Mouse (Mus musculus): ENCODE results near the gene Ccl6. TPM values are rescaled to one million over a fixed set of nuclear protein-coding genes. Genes with fewer than 3 reads are reported as not detected.

Ccl6 gene
- total and polyA plus RNA-seq, 2 experiments from 2014 or later = 5.1 TPM; not detected in 1

DNA sequence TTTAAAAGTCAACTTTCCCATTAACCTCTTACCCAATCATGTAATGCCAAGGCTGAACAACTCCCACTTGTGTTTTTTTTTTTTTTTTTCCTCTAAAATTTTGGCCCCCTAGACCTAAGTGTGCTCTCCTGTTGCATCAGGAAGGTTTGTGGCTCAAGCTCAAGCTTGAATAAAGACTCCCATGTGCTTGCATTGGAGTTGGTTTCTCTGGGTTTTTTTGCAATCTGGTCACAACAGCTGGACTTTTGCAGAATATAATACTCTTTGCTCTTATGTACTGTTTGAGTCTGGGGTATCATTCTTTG is 9.5 kb downstream of the Ccl6 start:
- Histone ChIP-seq H3K4me1 (ENCODE audit: control insufficient read depth, insufficient read depth) (no peaks in the 10 kb centered on the region), H3K27me3 (ENCODE audit: control insufficient read depth, insufficient read depth, low read length) (no peaks in the 10 kb centered on the region), H3K4me3 (ENCODE audit: low read depth, low read length) (no peak overlapping the region), H3K27ac (ENCODE audit: low read depth) (no peak overlapping the region), H3K36me3 (replicated peaks; ENCODE audit: control insufficient read depth, insufficient read depth, low read length) (no peaks in the 10 kb centered on the region), H3K4me2 (ENCODE audit: low read depth, low read length) (no peak overlapping the region), H3K9me3 (replicated peaks; ENCODE audit: control insufficient read depth, low read length) (no peaks in the 10 kb centered on the region), H3K9ac (replicated peaks; ENCODE audit: low read depth, low read length) (no peak overlapping the region)
- ATAC-seq (ENCODE audit: insufficient read depth, low read depth) (peak; percentile 17; the same call in 1 of the 2 replicates), DNase-seq (ENCODE audit: low spot score) (no peak)
- TF ChIP-seq EP300 (IDR thresholded peaks at IDR 0.05; ENCODE audit: low read depth) (no peak), CTCF (IDR thresholded peaks at IDR 0.05; ENCODE audit: low read depth) (no peak)

DNA sequence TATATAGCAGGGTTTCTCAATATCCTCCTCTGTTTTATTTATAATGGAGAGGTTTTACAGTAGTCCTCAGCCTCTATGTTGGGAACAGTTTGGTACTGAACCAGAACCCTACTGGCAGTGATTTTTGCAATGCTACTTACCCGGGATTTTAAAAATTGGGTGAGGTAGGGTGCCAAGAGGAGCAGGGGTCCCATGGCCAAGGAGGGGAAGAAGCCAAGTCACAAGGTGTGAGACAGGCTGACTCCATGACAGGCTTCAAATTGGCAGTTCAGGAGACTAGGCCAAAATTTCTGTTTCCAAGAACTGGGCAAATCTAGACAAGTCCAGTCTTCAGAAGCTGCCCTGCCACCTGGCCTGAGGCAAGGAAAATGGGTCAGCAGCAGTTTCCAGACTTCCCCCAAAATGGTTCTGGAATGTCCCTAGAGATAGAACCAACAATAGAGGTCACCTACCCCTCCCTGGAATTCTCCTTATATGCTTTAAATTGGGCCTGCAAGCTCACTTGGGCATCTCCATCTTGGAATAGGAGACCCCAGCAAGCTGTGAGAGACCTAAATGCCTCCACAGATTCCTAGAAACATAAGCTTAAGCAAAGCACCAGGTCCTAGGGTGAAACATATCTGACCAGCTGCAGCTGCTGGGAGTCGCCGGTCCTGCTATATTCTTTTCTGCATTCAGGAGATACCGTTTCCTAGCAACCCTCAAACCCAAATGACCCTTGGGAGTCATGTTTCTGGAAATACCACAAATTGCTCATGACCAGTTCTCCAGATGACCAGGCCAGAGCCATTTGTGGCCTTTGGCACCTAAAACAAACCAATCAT is 10.0 kb downstream of the Ccl6 start:
- Histone ChIP-seq H3K4me1 (ENCODE audit: control insufficient read depth, insufficient read depth) (no peaks in the 10 kb centered on the region), H3K9me3 (replicated peaks; ENCODE audit: control insufficient read depth, low read length) (no peaks in the 10 kb centered on the region), H3K27me3 (ENCODE audit: control insufficient read depth, insufficient read depth, low read length) (no peaks in the 10 kb centered on the region), H3K9ac (replicated peaks; ENCODE audit: low read depth, low read length) (no peak overlapping the region), H3K4me3 (ENCODE audit: low read depth, low read length) (no peak overlapping the region), H3K4me2 (ENCODE audit: low read depth, low read length) (no peak overlapping the region), H3K27ac (ENCODE audit: low read depth) (no peak overlapping the region), H3K36me3 (replicated peaks; ENCODE audit: control insufficient read depth, insufficient read depth, low read length) (no peaks in the 10 kb centered on the region)
- TF ChIP-seq CTCF (IDR thresholded peaks at IDR 0.05; ENCODE audit: low read depth) (no peak), EP300 (IDR thresholded peaks at IDR 0.05; ENCODE audit: low read depth) (no peak)
- WGBS = 49% methylated on average over 4 of the region's 4 CpGs
- DNase-seq (ENCODE audit: low spot score) (peak; percentile 60), ATAC-seq (ENCODE audit: insufficient read depth, low read depth) (peak; percentile 36)

DNA sequence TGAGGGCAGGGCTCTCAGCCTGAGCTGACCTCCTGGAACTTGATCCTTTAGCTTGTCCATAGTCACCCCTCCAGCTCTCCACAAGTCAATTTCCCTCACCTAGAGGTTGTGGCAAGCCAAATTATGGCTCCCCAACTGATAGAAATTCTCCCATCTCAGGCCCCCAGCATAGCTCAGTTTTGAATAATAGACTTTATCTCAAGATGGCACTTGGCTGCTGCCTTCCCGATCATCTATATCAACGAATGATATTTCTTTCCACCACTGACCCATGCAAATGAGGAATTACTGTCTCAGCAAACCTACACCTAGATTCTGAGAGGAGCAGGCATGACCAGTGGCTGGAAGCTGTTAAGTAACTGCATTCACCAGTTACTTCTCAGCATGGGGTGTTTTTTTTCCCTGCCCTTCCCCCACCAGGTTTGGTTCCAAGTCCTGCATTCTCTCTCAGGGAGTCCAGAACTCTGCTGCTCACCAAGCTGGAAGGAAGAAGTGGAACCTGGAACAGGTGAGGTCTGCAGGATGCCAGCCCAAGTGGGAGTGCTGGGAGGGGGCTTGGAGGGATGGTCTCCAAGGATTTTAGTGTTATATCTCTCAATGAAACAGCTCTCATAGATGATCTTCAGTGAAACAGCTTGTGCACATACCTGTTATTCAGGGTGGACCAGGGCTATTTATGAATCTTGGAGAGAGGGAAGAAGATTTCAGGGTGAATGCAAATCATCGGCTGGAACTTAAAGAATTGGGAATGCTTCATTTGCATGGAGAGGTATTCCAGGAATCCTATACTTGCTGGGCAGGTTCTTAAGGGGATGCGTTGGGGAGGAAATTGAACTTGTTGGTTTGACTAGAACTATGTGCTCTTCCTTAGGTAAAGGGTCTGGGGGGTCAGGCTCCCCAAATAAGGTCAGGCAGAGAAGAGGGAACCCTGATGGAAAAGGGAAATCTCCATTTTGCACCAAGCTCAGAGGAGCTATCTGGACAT is 11.0 kb downstream of the Ccl6 start:
- no peak overlapping the region for H3K4me3 ChIP-seq (ENCODE audit: low read depth, low read length)
- DNase-seq (ENCODE audit: low spot score) (no peak), ATAC-seq (ENCODE audit: insufficient read depth, low read depth) (no peak)
- H3K27me3 ChIP-seq (ENCODE audit: control insufficient read depth, insufficient read depth, low read length) = no peaks in the 10 kb centered on the region
- H3K27ac ChIP-seq (ENCODE audit: low read depth) = no peak overlapping the region
- WGBS = 72% methylated on average over 4 of the region's 4 CpGs
- H3K36me3 ChIP-seq (replicated peaks; ENCODE audit: control insufficient read depth, insufficient read depth, low read length) = no peaks in the 10 kb centered on the region
- no peak overlapping the region for H3K9ac ChIP-seq (replicated peaks; ENCODE audit: low read depth, low read length)
- H3K4me1 ChIP-seq (ENCODE audit: control insufficient read depth, insufficient read depth) = no peaks in the 10 kb centered on the region
- H3K4me2 ChIP-seq (ENCODE audit: low read depth, low read length) = no peak overlapping the region
- H3K9me3 ChIP-seq (replicated peaks; ENCODE audit: control insufficient read depth, low read length) = no peaks in the 10 kb centered on the region
- no peak for TF ChIP-seq CTCF (IDR thresholded peaks at IDR 0.05; ENCODE audit: low read depth)
- no peak for TF ChIP-seq EP300 (IDR thresholded peaks at IDR 0.05; ENCODE audit: low read depth)

DNA sequence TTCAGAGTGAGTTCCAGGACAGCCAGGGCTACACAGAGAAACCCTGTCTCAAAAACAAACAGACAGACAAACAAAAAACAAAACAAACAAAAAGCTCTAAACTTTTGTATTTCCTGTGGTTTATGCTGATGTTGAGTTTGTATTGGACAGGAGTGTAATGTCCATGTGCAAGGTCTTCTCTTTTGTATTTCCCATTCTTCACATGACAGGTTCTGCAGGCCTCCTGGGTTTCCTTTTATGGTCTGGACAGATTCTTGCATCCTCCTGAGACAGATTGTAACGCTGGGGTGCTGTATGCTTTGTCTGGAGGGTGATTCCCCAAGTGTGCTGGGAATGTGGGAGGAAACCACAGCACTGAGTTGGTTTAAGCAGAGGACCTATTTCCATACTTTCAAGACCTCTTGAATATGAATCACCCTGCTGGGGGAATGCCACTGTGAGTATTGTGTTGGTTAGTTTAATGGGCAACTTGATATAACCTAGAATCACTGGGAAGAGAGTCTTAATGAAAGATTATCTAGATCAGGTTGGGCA is 12.1 kb downstream of the Ccl6 start:
- no peak overlapping the region for H3K4me2 ChIP-seq (ENCODE audit: low read depth, low read length)
- ATAC-seq (ENCODE audit: insufficient read depth, low read depth) = no peak
- H3K4me1 ChIP-seq (ENCODE audit: control insufficient read depth, insufficient read depth) = no peaks in the 10 kb centered on the region
- 42% methylated on average over 1 of the region's 1 CpGs for WGBS
- no peaks in the 10 kb centered on the region for H3K36me3 ChIP-seq (replicated peaks; ENCODE audit: control insufficient read depth, insufficient read depth, low read length)
- no peaks in the 10 kb centered on the region for H3K27me3 ChIP-seq (ENCODE audit: control insufficient read depth, insufficient read depth, low read length)
- TF ChIP-seq EP300 (IDR thresholded peaks at IDR 0.05; ENCODE audit: low read depth) = no peak
- no peak for TF ChIP-seq CTCF (IDR thresholded peaks at IDR 0.05; ENCODE audit: low read depth)
- no peak for DNase-seq (ENCODE audit: low spot score)
- no peak overlapping the region for H3K27ac ChIP-seq (ENCODE audit: low read depth)
- no peaks in the 10 kb centered on the region for H3K9me3 ChIP-seq (replicated peaks; ENCODE audit: control insufficient read depth, low read length)
- no peak overlapping the region for H3K4me3 ChIP-seq (ENCODE audit: low read depth, low read length)
- H3K9ac ChIP-seq (replicated peaks; ENCODE audit: low read depth, low read length) = no peak overlapping the region

DNA sequence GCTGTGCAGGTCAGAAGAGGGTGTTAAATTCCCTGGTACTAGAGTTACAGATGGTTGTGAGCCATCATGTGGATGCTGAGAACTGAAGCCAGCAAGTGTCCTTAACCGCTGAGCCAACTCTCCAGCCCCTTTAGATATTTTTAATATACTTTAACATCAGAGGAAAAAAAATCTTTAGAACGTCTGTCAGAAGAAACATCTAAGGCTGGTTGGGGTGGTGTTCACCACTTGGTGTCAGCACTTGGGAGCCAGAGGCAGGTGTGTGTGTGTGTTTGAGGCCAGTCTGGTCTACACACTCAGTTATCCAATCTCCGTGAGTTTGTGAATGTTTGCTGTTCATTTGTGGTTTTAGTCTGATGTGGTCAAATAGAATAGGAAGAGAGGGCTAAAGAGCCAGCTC is 13.9 kb downstream of the Ccl6 start:
- Histone ChIP-seq H3K4me1 (ENCODE audit: control insufficient read depth, insufficient read depth) (no peaks in the 10 kb centered on the region), H3K4me3 (ENCODE audit: low read depth, low read length) (no peak overlapping the region), H3K27ac (ENCODE audit: low read depth) (no peak overlapping the region), H3K9ac (replicated peaks; ENCODE audit: low read depth, low read length) (no peak overlapping the region), H3K27me3 (ENCODE audit: control insufficient read depth, insufficient read depth, low read length) (no peaks in the 10 kb centered on the region), H3K4me2 (ENCODE audit: low read depth, low read length) (no peak overlapping the region), H3K9me3 (replicated peaks; ENCODE audit: control insufficient read depth, low read length) (no peaks in the 10 kb centered on the region), H3K36me3 (replicated peaks; ENCODE audit: control insufficient read depth, insufficient read depth, low read length) (no peaks in the 10 kb centered on the region)
- TF ChIP-seq CTCF (IDR thresholded peaks at IDR 0.05; ENCODE audit: low read depth) = no peak
- no peak for DNase-seq (ENCODE audit: low spot score)
- 70% methylated on average over 3 of the region's 3 CpGs for WGBS
- ATAC-seq (ENCODE audit: insufficient read depth, low read depth) = no peak

Data from heart, postnatal 0 days (tissue).